Mouse (Mus musculus): ENCODE measurements at regions not wholly inside any gene's neighbourhood (a gene's known extent, or its start where the extent isn't known, plus 50 kb on each side); places are given as distances from the start of the nearest gene placed in this dataset.

- no peak overlapping the region for H3K4me2 ChIP-seq (ENCODE audit: low read depth, low read length)
- no peak overlapping the region for H3K9ac ChIP-seq (ENCODE audit: low read depth, low read length)
- no peak overlapping the region for H3K4me3 ChIP-seq (ENCODE audit: low read depth, low read length)
- H3K27me3 ChIP-seq (ENCODE audit: control insufficient read depth, insufficient read depth, low read depth, low read length): no peaks in the 10 kb centered on the region
- 65% methylated on average over 6 of the region's 6 CpGs for WGBS (ENCODE audit: insufficient replicate concordance)
- no peak for ATAC-seq (ENCODE audit: low read depth)
- H3K27ac ChIP-seq (ENCODE audit: low read length): no peak overlapping the region
- H3K4me1 ChIP-seq (ENCODE audit: control insufficient read depth, low read depth, low read length): no peaks in the 10 kb centered on the region
- H3K36me3 ChIP-seq (ENCODE audit: control insufficient read depth, insufficient read depth): no peaks in the 10 kb centered on the region
- H3K9me3 ChIP-seq (replicated peaks; ENCODE audit: control insufficient read depth, low read length): no peaks in the 10 kb centered on the region
Measured at GRCm38 (mm10) chr9:94618079-94618786, 51.5 kb upstream of the Slc9a9 start.
